9 mouse cellular contexts compared by ENCODE assay signal in the genomic region with DNA sequence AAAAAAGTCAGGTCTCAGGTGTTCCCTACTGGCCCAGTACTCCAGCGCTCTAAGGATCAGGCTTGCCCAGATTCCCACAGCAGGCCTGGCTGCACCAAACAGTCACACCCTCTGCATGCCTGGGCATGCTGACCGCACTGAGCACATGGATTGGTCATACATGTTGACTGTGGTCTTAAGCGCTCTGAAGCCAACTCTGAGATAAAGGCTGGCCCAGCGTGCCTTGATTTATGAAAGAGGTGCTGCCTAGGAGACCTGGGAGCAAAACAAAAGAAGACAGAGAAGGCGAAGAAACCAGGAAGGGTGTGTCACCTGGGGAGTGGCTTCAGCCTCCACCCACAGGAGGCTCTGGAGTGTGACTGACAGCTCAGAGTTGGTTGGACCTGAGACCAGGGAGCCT. TPM values are rescaled to one million over a fixed set of nuclear protein-coding genes. Genes with fewer than 3 reads are reported as not detected.
DNase-seq lines count a peak whose midpoint lies in the region; ATAC-seq and TF ChIP-seq lines count a peak whose summit lies in the region.
"Had no signal": no experiment of that assay in that cellular context is flagged by ENCODE, and none has a peak within 500 bp of the region (broad histone marks: within the 10 kb centered on the region; RNA-seq: fewer than 3 reads in every experiment).

No protein-coding gene starts in this region.

- peak; percentile 82 for DNase-seq in heart, adult 11 months
- no peak for DNase-seq in heart, adult 18-20 months
- DNase-seq in ES-CJ7 (ENCODE audit: low read depth, low spot score) = peak; percentile 85
- no peak for DNase-seq in heart, embryonic 10.5 days (ENCODE audit: low spot score)

- H3K4me2 ChIP-seq in intestine, postnatal 0 days (replicated peaks; ENCODE audit: low read depth) = 0 out of 2 replicates have a peak overlapping the region, but pooled peaks have one; percentile 10
- no peak overlapping the region for H3K4me2 ChIP-seq in stomach, embryonic 14.5 days (replicated peaks; ENCODE audit: low read depth, low read length)
- no peak overlapping the region for H3K4me2 ChIP-seq in midbrain, embryonic 16.5 days (ENCODE audit: low read length)

- no peak overlapping the region for H3K4me3 ChIP-seq in intestine, postnatal 0 days (ENCODE audit: low read depth, low read length)
- H3K4me3 ChIP-seq in stomach, embryonic 14.5 days (ENCODE audit: low read depth, low read length) = no peak overlapping the region
- H3K4me3 ChIP-seq in midbrain, embryonic 16.5 days (ENCODE audit: low read depth, low read length) = no peak overlapping the region
- no peak overlapping the region for H3K4me3 ChIP-seq in heart, embryonic 10.5 days

- no peaks in the 10 kb centered on the region for H3K27me3 ChIP-seq in intestine, postnatal 0 days (replicated peaks; ENCODE audit: control insufficient read depth, insufficient read depth, low read length)
- no peaks in the 10 kb centered on the region for H3K27me3 ChIP-seq in stomach, embryonic 14.5 days (ENCODE audit: control insufficient read depth, insufficient read depth, low read length)
- H3K27me3 ChIP-seq in midbrain, embryonic 16.5 days (ENCODE audit: control insufficient read depth, insufficient read depth, low read depth, low read length) = no peaks in the 10 kb centered on the region
- no peaks in the 10 kb centered on the region for H3K27me3 ChIP-seq in heart, embryonic 10.5 days (ENCODE audit: insufficient read depth, poor library complexity, severe bottlenecking)

- H3K36me3 ChIP-seq in intestine, postnatal 0 days (ENCODE audit: control insufficient read depth, insufficient read depth) = no peaks in the 10 kb centered on the region
- no peaks in the 10 kb centered on the region for H3K36me3 ChIP-seq in stomach, embryonic 14.5 days (ENCODE audit: control insufficient read depth, insufficient read depth, low read length)
- no peaks in the 10 kb centered on the region for H3K36me3 ChIP-seq in midbrain, embryonic 16.5 days (ENCODE audit: control insufficient read depth, insufficient read depth, low read length)
- H3K36me3 ChIP-seq in heart, embryonic 10.5 days = no peaks in the 10 kb centered on the region

- TF ChIP-seq CTCF in intestine, postnatal 0 days (IDR thresholded peaks at IDR 0.05; ENCODE audit: low read depth) = no peak

- no peak overlapping the region for H3K9ac ChIP-seq in intestine, postnatal 0 days (ENCODE audit: low read depth, low read length)
- H3K9ac ChIP-seq in stomach, embryonic 14.5 days (replicated peaks; ENCODE audit: low read depth, low read length) = no peak overlapping the region
- H3K9ac ChIP-seq in midbrain, embryonic 16.5 days (ENCODE audit: low read depth, low read length) = no peak overlapping the region

- peak; percentile 75 for ATAC-seq in intestine, postnatal 0 days
- peak; percentile 90 for ATAC-seq in stomach, embryonic 14.5 days (ENCODE audit: insufficient number of reproducible peaks, insufficient read depth, low FRiP score, low read depth)
- ATAC-seq in midbrain, embryonic 16.5 days = no peak
- no peak for ATAC-seq in granulocyte monocyte progenitor cell, adult 5-6 weeks (replicated peaks; ENCODE audit: poor library complexity, severe bottlenecking)

- H3K27ac ChIP-seq in intestine, postnatal 0 days (ENCODE audit: low read depth, low read length) = no peak overlapping the region
- H3K27ac ChIP-seq in stomach, embryonic 14.5 days (ENCODE audit: low read length) = peak overlapping the region; percentile 86
- no peak overlapping the region for H3K27ac ChIP-seq in midbrain, embryonic 16.5 days (ENCODE audit: low read length)
- no peak overlapping the region for H3K27ac ChIP-seq in heart, embryonic 10.5 days
- H3K27ac ChIP-seq: kidney, postnatal 0 days had no signal

- H3K4me1 ChIP-seq in intestine, postnatal 0 days (replicated peaks; ENCODE audit: control insufficient read depth, insufficient read depth, low read length) = no peaks in the 10 kb centered on the region; the same call in 1 of the 2 replicates
- H3K4me1 ChIP-seq in stomach, embryonic 14.5 days (ENCODE audit: control insufficient read depth, insufficient read depth, low read length) = peaks cover 13% of the 10 kb centered on the region
- H3K4me1 ChIP-seq in midbrain, embryonic 16.5 days (ENCODE audit: control insufficient read depth, insufficient read depth, low read length) = no peaks in the 10 kb centered on the region
- H3K4me1 ChIP-seq in heart, embryonic 10.5 days = peaks cover 24% of the 10 kb centered on the region

- H3K9me3 ChIP-seq in intestine, postnatal 0 days (ENCODE audit: control insufficient read depth) = no peaks in the 10 kb centered on the region; the same call in 1 of the 2 replicates
- no peaks in the 10 kb centered on the region for H3K9me3 ChIP-seq in stomach, embryonic 14.5 days (ENCODE audit: control insufficient read depth, low read depth, low read length)
- no peaks in the 10 kb centered on the region for H3K9me3 ChIP-seq in midbrain, embryonic 16.5 days (replicated peaks; ENCODE audit: control insufficient read depth, low read length, poor library complexity, severe bottlenecking)
- H3K9me3 ChIP-seq in heart, embryonic 10.5 days = no peaks in the 10 kb centered on the region

- 46% methylated on average over 5 of the region's 5 CpGs for WGBS in intestine, postnatal 0 days
- 59% methylated on average over 5 of the region's 5 CpGs for WGBS in stomach, embryonic 14.5 days
- WGBS in midbrain, embryonic 16.5 days = 70% methylated on average over 5 of the region's 5 CpGs
- 73% methylated on average over 5 of the region's 5 CpGs for WGBS in heart, embryonic 10.5 days

RNA-seq across cellular contexts. Expression of a gene that starts 9.9 kb away (rescaled TPM):
- total RNA-seq in heart, adult 18-20 months (2021) = 100 to 1,000 TPM; 384 to 392 TPM
- polyA plus RNA-seq in intestine, postnatal 0 days (2015; fragmentation: Nextera tagmentation; extraction: Ambion mirVana) = 363 and 364 TPM in 2 replicates
- polyA plus RNA-seq in stomach, embryonic 14.5 days (2014; fragmentation: Nextera tagmentation; extraction: Ambion mirVana) = 758 and 780 TPM in 2 replicates
- polyA plus RNA-seq in midbrain, embryonic 16.5 days (2015; fragmentation: Nextera tagmentation; extraction: Ambion mirVana) = 483 and 527 TPM in 2 replicates
- 390 and 445 TPM in 2 replicates for polyA plus RNA-seq in heart, embryonic 10.5 days (2016; fragmentation: Nextera tagmentation; extraction: Ambion mirVana)
- total RNA-seq in granulocyte monocyte progenitor cell, adult 5-6 weeks (2014; fragmentation: Nextera tagmentation) = 263 and 299 TPM in 2 replicates
- 436 and 469 TPM in 2 replicates for total RNA-seq in granulocyte monocyte progenitor cell, adult 5-6 weeks (2017)

Comparison
In these comparisons a context has a peak if more than half of its experiments do, and no peak if none do; other contexts are left out.
1. DNase-seq: peak in heart, adult 11 months (single experiment) and ES-CJ7 (single experiment); none in heart, adult 18-20 months (0 of 2) and heart, embryonic 10.5 days (single experiment).
2. ATAC-seq: peak in intestine, postnatal 0 days (single experiment) and stomach, embryonic 14.5 days (single experiment); none in midbrain, embryonic 16.5 days (single experiment) and granulocyte monocyte progenitor cell, adult 5-6 weeks (single experiment).